Mouse (Mus musculus): ENCODE measurements at regions not wholly inside any gene's neighbourhood (a gene's known extent, or its start where the extent isn't known, plus 50 kb on each side); places are given as distances from the start of the nearest gene placed in this dataset.

DNA sequence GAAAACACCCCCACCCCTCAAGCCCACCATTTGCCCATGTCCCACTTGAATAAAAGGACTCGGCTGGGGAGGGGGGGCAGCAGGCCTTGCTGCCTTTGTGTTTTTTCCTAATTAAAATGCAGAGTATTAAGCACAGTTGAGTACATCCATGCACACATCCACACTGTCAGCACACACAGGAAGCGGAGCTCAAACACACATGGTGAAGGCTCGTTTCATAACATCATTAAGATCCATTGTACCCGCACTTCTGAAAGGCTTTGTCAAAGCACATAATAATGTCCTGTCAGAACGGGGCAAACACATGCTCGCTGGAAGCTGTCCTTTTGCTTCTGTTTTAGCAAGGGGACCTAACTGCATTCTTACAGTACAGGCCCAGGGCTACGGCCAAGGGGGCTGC lies 75.3 kb upstream of the Arhgap21 start:
- TF ChIP-seq USF2 (conservative IDR thresholded peaks at IDR 0.05; ENCODE audit: low read depth, low read length) (no peak), NELFE (IDR thresholded peaks at IDR 0.05; ENCODE audit: low read depth, low read length) (no peak), ZC3H11A (IDR thresholded peaks at IDR 0.05; ENCODE audit: low read depth, low read length) (no peak), EP300 (IDR thresholded peaks at IDR 0.05; ENCODE audit: low read length) (no peak)
